Mouse (Mus musculus) MEL (cell line): ENCODE measurements around the gene Klhl3.

ENCODE experiments used
- CHD2 ChIP-seq: IDR thresholded peaks from 2 replicates; pipeline ENCODE4 v1.6.1; 2011; ENCODE audit warnings: low read length, improper control_type of control experiment
- CTCF ChIP-seq, 3 experiments: IDR thresholded peaks in 2 of 3; conservative IDR thresholded peaks in 1 of 3; 2 replicates each; pipeline ENCODE4 v1.5.1; 2011 to 2012; ENCODE audit warnings: low read length in 3 of 3, low read depth in 2 of 3, mild to moderate bottlenecking in 2 of 3, improper control_type of control experiment in 1 of 3, inconsistent platforms in 1 of 3, mixed read lengths in 1 of 3, moderate library complexity in 1 of 3; ENCODE audit not compliant: control insufficient read depth in 1 of 3, insufficient read depth in 1 of 3, poor library complexity in 1 of 3, severe bottlenecking in 1 of 3
- EP300 ChIP-seq, 2 experiments: IDR thresholded peaks; 2 replicates each; pipeline ENCODE4 v1.6.1; 2011; ENCODE audit warnings: improper control_type of control experiment in 2 of 2, low read length in 2 of 2, low read depth in 1 of 2, mild to moderate bottlenecking in 1 of 2
- GABPA ChIP-seq: IDR thresholded peaks from 2 replicates; pipeline ENCODE4 v1.6.1; 2012; ENCODE audit warnings: low read depth, mild to moderate bottlenecking, inconsistent platforms, low read length, improper control_type of control experiment, moderate library complexity
- MAX ChIP-seq: IDR thresholded peaks from 2 replicates; pipeline ENCODE4 v1.6.1; 2011; ENCODE audit warnings: low read length, improper control_type of control experiment
- MXI1 ChIP-seq: IDR thresholded peaks from 2 replicates; pipeline ENCODE4 v1.6.1; 2011; ENCODE audit warnings: mild to moderate bottlenecking, low read depth, low read length, improper control_type of control experiment
- MYC ChIP-seq: IDR thresholded peaks from 2 replicates; pipeline ENCODE4 v1.6.1; 2011; ENCODE audit warnings: low read depth, mild to moderate bottlenecking, low read length, improper control_type of control experiment, moderate library complexity
- NRF1 ChIP-seq: IDR thresholded peaks from 2 replicates; pipeline ENCODE4 v1.6.1; 2014; ENCODE audit warnings: low read depth, mild to moderate bottlenecking, inconsistent platforms, low read length, improper control_type of control experiment, moderate library complexity; ENCODE audit not compliant: poor library complexity, insufficient read depth, severe bottlenecking
- POLR2A ChIP-seq, 2 experiments: IDR thresholded peaks; 2 replicates each; pipeline ENCODE4 v1.6.1; 2011 to 2012; ENCODE audit warnings: low read length in 2 of 2, mild to moderate bottlenecking in 2 of 2, control low read depth in 1 of 2, improper control_type of control experiment in 1 of 2, low read depth in 1 of 2, moderate library complexity in 1 of 2; ENCODE audit not compliant: control insufficient read depth in 1 of 2, insufficient read depth in 1 of 2, poor library complexity in 1 of 2
- TBP ChIP-seq: IDR thresholded peaks from 2 replicates; pipeline ENCODE4 v1.8.0; 2011; ENCODE audit warnings: low read depth, low read length, improper control_type of control experiment
- ZC3H11A ChIP-seq: IDR thresholded peaks from 2 replicates; pipeline ENCODE4 v1.6.1; 2012; ENCODE audit warnings: low read depth, mild to moderate bottlenecking, inconsistent platforms, low read length, improper control_type of control experiment
- ZMIZ1 ChIP-seq: IDR thresholded peaks from 2 replicates; pipeline ENCODE4 v1.6.1; 2012; ENCODE audit warnings: low read depth, mild to moderate bottlenecking, inconsistent platforms, low read length, improper control_type of control experiment, moderate library complexity
- ZNF384 ChIP-seq: IDR thresholded peaks from 2 replicates; pipeline ENCODE4 v1.6.1; 2012; ENCODE audit warnings: low read depth, mild to moderate bottlenecking, inconsistent platforms, low read length, improper control_type of control experiment

DNA sequence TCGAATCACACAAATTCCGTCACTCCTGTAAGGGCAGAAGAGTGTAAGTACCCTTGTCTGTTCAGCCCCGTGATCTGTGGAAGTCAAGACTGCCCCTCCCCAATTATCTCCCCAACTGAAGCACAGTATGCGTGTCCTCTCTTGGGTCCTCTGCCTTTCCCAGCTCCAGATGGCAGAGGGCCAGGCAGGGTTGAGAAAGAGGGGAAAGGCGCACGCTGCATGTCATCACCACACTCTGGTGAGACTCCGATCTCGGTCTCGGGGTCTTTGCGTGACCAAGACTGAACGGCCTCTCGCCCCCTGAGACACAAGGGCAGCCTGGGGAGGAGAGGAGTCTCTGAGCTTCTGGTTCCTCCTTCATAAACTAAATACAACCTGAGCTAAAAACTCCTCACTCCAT lies 42.9 kb downstream of the Klhl3 start:
- TF ChIP-seq ZMIZ1 (no peak), NRF1 (no peak), CHD2 (no peak), MYC (no peak), CTCF (IDR thresholded peaks at IDR 0.05 in 2 of 3, conservative IDR thresholded peaks at IDR 0.05 in 1 of 3; ENCODE audit: control insufficient read depth in 1 of 3, insufficient read depth in 1 of 3, low read depth in 2 of 3, low read length in 3 of 3, poor library complexity in 1 of 3, severe bottlenecking in 1 of 3) (no peak), ZC3H11A (no peak), ZNF384 (no peak), POLR2A (IDR thresholded peaks at IDR 0.05; ENCODE audit: control insufficient read depth in 1 of 2, insufficient read depth in 1 of 2, low read depth in 1 of 2, low read length in 2 of 2, poor library complexity in 1 of 2) (no peak), EP300 (IDR thresholded peaks at IDR 0.05; ENCODE audit: low read depth in 1 of 2, low read length in 2 of 2) (no peak), GABPA (no peak), MXI1 (no peak), MAX (no peak), TBP (no peak)
